Mouse (Mus musculus) heart, adult 2 months (tissue): ENCODE measurements around the gene Trpc5. TPM values are rescaled to one million over a fixed set of nuclear protein-coding genes. Genes with fewer than 3 reads are reported as not detected.

Source experiments
- DNase-seq, 2 experiments: peaks; one replicate each; pipeline ENCODE4 v3.0.0; 2021
- H3K27ac ChIP-seq: fragments of 200-600 bp; 2 replicates; pipeline ENCODE4 v1.8.1; 2022
- H3K27me3 ChIP-seq: fragments of 200-500 bp; 2 replicates; pipeline ENCODE4 v1.6.1; 2012; ENCODE audit warnings: mild to moderate bottlenecking, low read length, inconsistent platforms, mixed read lengths; ENCODE audit not compliant: control insufficient read depth, insufficient read depth
- H3K36me3 ChIP-seq: fragments of 200-500 bp; 2 replicates; pipeline ENCODE4 v1.6.1; 2012; ENCODE audit warnings: low read length, inconsistent platforms; ENCODE audit not compliant: control insufficient read depth, insufficient read depth
- H3K4me1 ChIP-seq: fragments of 200-500 bp; 2 replicates; pipeline ENCODE4 v1.6.1; 2011; ENCODE audit warnings: low read length; ENCODE audit not compliant: control insufficient read depth, insufficient read depth
- H3K4me3 ChIP-seq: fragments of 200-600 bp; 2 replicates; pipeline ENCODE4 v1.8.1; 2022
- H3K79me2 ChIP-seq: fragments of 200-500 bp; replicated peaks from 2 replicates; pipeline ENCODE4 v1.6.1; 2012; ENCODE audit warnings: mild to moderate bottlenecking, inconsistent platforms, low read length, moderate library complexity, mixed read lengths; ENCODE audit not compliant: control insufficient read depth, insufficient read depth
- H3K9ac ChIP-seq: fragments of 200-500 bp; 2 replicates; pipeline ENCODE4 v1.6.1; 2012; ENCODE audit warnings: low read depth, mild to moderate bottlenecking, control low read depth, inconsistent platforms, low read length, mixed read lengths
- CTCF ChIP-seq: fragments of 200-600 bp; IDR thresholded peaks from 2 replicates; pipeline ENCODE4 v1.8.1; 2022; ENCODE audit warnings: antibody characterized with exemption, mild to moderate bottlenecking, moderate library complexity
- EP300 ChIP-seq: fragments of 200-500 bp; IDR thresholded peaks from 2 replicates; pipeline ENCODE4 v1.6.1; 2011; ENCODE audit warnings: low read depth, low read length, control low read depth; ENCODE audit not compliant: insufficient read depth
- POLR2A ChIP-seq: fragments of 200-500 bp; IDR thresholded peaks from 2 replicates; pipeline ENCODE4 v1.6.1; 2011; ENCODE audit warnings: mild to moderate bottlenecking, low read depth, low read length, control low read depth; ENCODE audit not compliant: insufficient read depth
- WGBS: fragments of 180-500 bp; shearing (Covaris S2); methylation state at CpG from one replicate; pipeline ENCODE4 v1.1.7; 2018; 5-methylcytosine and 5-hydroxymethylcytosine counted together
- intact Hi-C: fragments of 180-260 bp; cut with DNase I; formaldehyde crosslinking; loops from one replicate; pipeline ENCODE4 v1.15.1; 2025
- polyA plus RNA-seq: library from polyadenylated mRNA; depleted of rRNA; stranded (reverse); fragments of >200 nt; gene quantifications from 2 replicates; pipeline ENCODE4 v1.2.3, GENCODE M21; 2012
- total RNA-seq, 2 experiments: library from RNA; stranded (reverse); gene quantifications; 2 replicates each; pipeline ENCODE4 v1.2.3; 2021

Gene Trpc5
- total and polyA plus RNA-seq, 3 experiments, result not detected

GRCm38 (mm10) chrX:144523239-144523638, 164.7 kb downstream of the Trpc5 start:
- H3K9ac ChIP-seq, result no peak overlapping the region
- no peaks in the 10 kb centered on the region for H3K79me2 ChIP-seq
- no peaks in the 10 kb centered on the region for H3K27me3 ChIP-seq
- DNase-seq, result no peak
- intact Hi-C loops, result no loop called here
- WGBS, result 87% methylated on average over 5 of the region's 5 CpGs
- no peaks in the 10 kb centered on the region for H3K4me1 ChIP-seq
- no peaks in the 10 kb centered on the region for H3K36me3 ChIP-seq
- no peak overlapping the region for H3K4me3 ChIP-seq
- no peak for TF ChIP-seq CTCF
- no peak for TF ChIP-seq EP300
- no peak for TF ChIP-seq POLR2A
- H3K27ac ChIP-seq, result no peak overlapping the region

GRCm38 (mm10) chrX:144491394-144491793, 196.6 kb downstream of the Trpc5 start:
- WGBS, result 61% methylated on average over 1 of the region's 1 CpGs
- H3K27ac ChIP-seq, result no peak overlapping the region
- H3K79me2 ChIP-seq, result no peaks in the 10 kb centered on the region
- intact Hi-C loops, result no loop called here
- H3K4me1 ChIP-seq, result no peaks in the 10 kb centered on the region
- no peak for DNase-seq
- no peaks in the 10 kb centered on the region for H3K36me3 ChIP-seq
- no peaks in the 10 kb centered on the region for H3K27me3 ChIP-seq
- TF ChIP-seq CTCF, result no peak
- TF ChIP-seq EP300, result no peak
- no peak for TF ChIP-seq POLR2A
- no peak overlapping the region for H3K9ac ChIP-seq
- H3K4me3 ChIP-seq, result no peak overlapping the region

GRCm38 (mm10) chrX:144464416-144464815, 223.6 kb downstream of the Trpc5 start:
- no peak for TF ChIP-seq CTCF
- TF ChIP-seq EP300, result no peak
- TF ChIP-seq POLR2A, result no peak
- intact Hi-C loops, result no loop called here
- no peak for DNase-seq

GRCm38 (mm10) chrX:144456281-144456680, 231.7 kb downstream of the Trpc5 start, which contains the start of gene Trpc5os:
Trpc5os (plus strand) TSS chrX:144456581.
- H3K4me3 ChIP-seq, result no peak within 1 kb of the TSS
- H3K27me3 ChIP-seq, result no peaks in the 10 kb centered on the region
- H3K79me2 ChIP-seq, result no peaks in the 10 kb centered on the region
- no peaks in the 10 kb centered on the region for H3K36me3 ChIP-seq
- TF ChIP-seq CTCF, result no peak
- TF ChIP-seq EP300, result no peak
- no peak for TF ChIP-seq POLR2A
- 85% methylated on average over 5 of the region's 5 CpGs for WGBS
- DNase-seq, result no peak
- H3K27ac ChIP-seq, result no peak within 1 kb of the TSS
- no peak within 1 kb of the TSS for H3K9ac ChIP-seq
- no peaks in the 10 kb centered on the region for H3K4me1 ChIP-seq
- intact Hi-C loops, result no loop called here

More at GRCm38 (mm10) chrX:144464416-144464815, 223.6 kb downstream of the Trpc5 start:
- no peaks in the 10 kb centered on the region for H3K4me1 ChIP-seq
- H3K27ac ChIP-seq, result no peak overlapping the region
- WGBS, result 72% methylated on average over 2 of the region's 2 CpGs
- no peaks in the 10 kb centered on the region for H3K79me2 ChIP-seq
- no peak overlapping the region for H3K4me3 ChIP-seq
- no peak overlapping the region for H3K9ac ChIP-seq
- H3K36me3 ChIP-seq, result no peaks in the 10 kb centered on the region
- no peaks in the 10 kb centered on the region for H3K27me3 ChIP-seq

- H3K79me2 ChIP-seq, result no peaks in the 10 kb centered on the region
- no peak for DNase-seq
- H3K36me3 ChIP-seq, result no peaks in the 10 kb centered on the region
- H3K27ac ChIP-seq, result no peak overlapping the region
- no peak overlapping the region for H3K9ac ChIP-seq
- TF ChIP-seq EP300, result no peak
- intact Hi-C loops, result no loop called here
- no peak overlapping the region for H3K4me3 ChIP-seq
- no peaks in the 10 kb centered on the region for H3K4me1 ChIP-seq
- H3K27me3 ChIP-seq, result no peaks in the 10 kb centered on the region
- 73% methylated on average over 3 of the region's 3 CpGs for WGBS
Measured at GRCm38 (mm10) chrX:144423848-144424247, 264.1 kb downstream of the Trpc5 start.

- Histone ChIP-seq H3K4me3 (no peak overlapping the region), H3K27ac (no peak overlapping the region), H3K4me1 (no peaks in the 10 kb centered on the region), H3K27me3 (no peaks in the 10 kb centered on the region), H3K36me3 (no peaks in the 10 kb centered on the region), H3K9ac (no peak overlapping the region), H3K79me2 (no peaks in the 10 kb centered on the region)
- TF ChIP-seq CTCF (no peak), EP300 (no peak), POLR2A (no peak)
- intact Hi-C loops, result no loop called here
- DNase-seq, result no peak
- 87% methylated on average over 1 of the region's 1 CpGs for WGBS
Measured at GRCm38 (mm10) chrX:144421091-144421490, 266.9 kb downstream of the Trpc5 start.
